In the genomic region with DNA sequence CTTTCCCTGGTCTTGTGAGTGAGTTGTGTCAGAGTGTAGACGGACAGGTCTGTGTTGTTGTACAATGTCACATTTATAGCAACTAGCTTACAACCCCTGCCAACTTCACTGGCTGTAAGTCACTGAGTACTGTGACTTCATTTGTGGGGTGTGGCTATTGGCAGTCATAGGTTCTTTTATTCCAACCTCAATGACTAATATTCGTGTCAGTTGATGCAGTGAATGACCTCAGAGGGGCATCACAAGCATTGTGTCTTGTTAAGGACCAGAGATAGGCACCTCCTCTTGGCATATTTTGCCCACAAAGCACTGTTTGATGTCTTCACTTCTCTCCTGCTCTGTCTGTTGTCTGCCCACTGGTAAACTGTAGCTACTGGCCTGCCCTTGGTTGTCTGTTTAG, we compare ENCODE assay signal across 12 mouse cellular contexts. TPM values are rescaled to one million over a fixed set of nuclear protein-coding genes. Genes with fewer than 3 reads are reported as not detected.
"Had no signal": no experiment of that assay in that cellular context is flagged by ENCODE, and none has a peak within 500 bp of the region (broad histone marks: within the 10 kb centered on the region; RNA-seq: fewer than 3 reads in every experiment).

No protein-coding gene starts in this region.

- DNase-seq: liver, postnatal 0 days; lung, adult 2 months; lung, postnatal 14 days; lung, postnatal 36 days; right cerebral cortex, postnatal 25 days; right cerebral cortex, postnatal 4 days; thymus, adult 2 months; thymus, postnatal 25 days; thymus, postnatal 4 days had no signal

RNA-seq across cellular contexts. Expression of gene C1ql2, which starts 34.6 kb away (rescaled TPM):
- total RNA-seq: megakaryocyte progenitor cell, adult 5-6 weeks; monocyte, adult 5-6 weeks; neutrophil, adult 5-6 weeks had no signal
